Mouse (Mus musculus) cortical plate, adult 2 months (tissue): ENCODE results near the gene Serinc3. TPM values are rescaled to one million over a fixed set of nuclear protein-coding genes. Genes with fewer than 3 reads are reported as not detected.
A peak's percentile ranks its signal among the peaks of the same experiment; 100 is the strongest.
"Not testable (repeated sequence)": the region's sequence is repeated elsewhere in the genome, so short reads cannot be mapped to it uniquely, and the experiment has no call there.

Source experiments
- H3K27ac ChIP-seq: fragments of 200-500 bp; 2 replicates; pipeline ENCODE4 v1.5.1; 2012; ENCODE audit warnings: low read length, control low read depth, inconsistent platforms; ENCODE audit not compliant: insufficient read depth
- H3K4me1 ChIP-seq: fragments of 200-500 bp; 2 replicates; pipeline ENCODE4 v1.6.1; 2011; ENCODE audit warnings: low read length; ENCODE audit not compliant: control insufficient read depth, insufficient read depth
- H3K4me3 ChIP-seq: fragments of 200-500 bp; 2 replicates; pipeline ENCODE4 v1.5.1; 2011; ENCODE audit warnings: mild to moderate bottlenecking, low read length, control low read depth; ENCODE audit not compliant: insufficient read depth
- CTCF ChIP-seq: fragments of 200-500 bp; IDR thresholded peaks from 2 replicates; pipeline ENCODE4 v1.5.1; 2011; ENCODE audit warnings: mild to moderate bottlenecking, control low read depth, low read length; ENCODE audit not compliant: insufficient read depth; ENCODE audit errors: extremely low read depth
- POLR2A ChIP-seq: fragments of 200-500 bp; IDR thresholded peaks from 2 replicates; pipeline ENCODE4 v1.6.1; 2011; ENCODE audit warnings: mild to moderate bottlenecking, low read length, control low read depth; ENCODE audit not compliant: insufficient read depth; ENCODE audit errors: extremely low read depth
- polyA plus RNA-seq: library from polyadenylated mRNA; depleted of rRNA; stranded (reverse); fragments of >200 nt; gene quantifications from 2 replicates; pipeline ENCODE4 v1.2.3, GENCODE M21; 2012; rRNA removed

The Serinc3 gene
- polyA plus RNA-seq, result 209 and 210 TPM in 2 replicates

DNA sequence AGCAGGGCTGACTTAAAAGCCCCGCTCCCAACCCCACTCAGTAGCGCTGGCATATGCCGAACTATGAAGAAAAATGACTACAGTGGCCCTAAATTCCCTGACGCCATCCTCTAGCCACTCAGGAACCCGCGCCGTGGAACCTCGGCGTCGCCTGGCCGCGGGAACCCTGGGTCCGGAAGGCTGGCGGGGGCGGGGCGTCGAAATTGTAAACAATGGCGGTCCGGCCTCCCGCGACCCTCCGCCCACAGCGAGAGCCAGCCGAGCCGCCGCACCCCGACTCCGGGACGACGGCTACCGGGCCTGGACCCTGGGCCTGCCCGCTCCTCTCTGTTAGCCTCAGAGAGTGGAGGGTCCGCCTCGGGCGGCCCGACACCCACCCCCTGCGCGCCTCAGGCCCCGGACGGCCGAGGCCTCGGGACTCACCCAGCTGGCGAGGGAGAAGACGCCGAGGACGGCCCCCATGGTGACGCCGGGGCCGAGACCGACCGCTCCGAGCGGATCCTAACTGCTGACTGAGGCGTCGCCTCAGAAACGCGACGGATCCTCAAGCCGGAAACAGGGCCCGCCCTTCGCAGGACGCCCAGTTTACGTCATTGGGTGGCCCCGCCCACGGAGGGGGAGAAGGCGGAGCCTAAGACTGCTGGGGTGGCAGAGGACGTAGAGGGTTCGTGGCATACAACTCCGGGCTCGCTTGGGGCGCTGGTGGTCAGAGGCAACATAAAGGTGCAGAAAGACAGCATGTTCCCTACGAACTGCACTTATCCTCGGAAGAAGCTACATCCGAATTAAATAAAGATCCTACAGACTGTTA lies at the start of gene Serinc3:
TSS of gene Serinc3 (minus strand) at position 557 of the 811 bp plus-strand sequence.
- H3K4me3 ChIP-seq, result peak within 1 kb of the TSS; percentile 91
- TF ChIP-seq POLR2A (peak; percentile 99), CTCF (no peak)
- H3K27ac ChIP-seq, result peak within 1 kb of the TSS; percentile 98
- peaks cover 5% of the 10 kb centered on the region; the same call in 1 of the 2 replicates for H3K4me1 ChIP-seq

DNA sequence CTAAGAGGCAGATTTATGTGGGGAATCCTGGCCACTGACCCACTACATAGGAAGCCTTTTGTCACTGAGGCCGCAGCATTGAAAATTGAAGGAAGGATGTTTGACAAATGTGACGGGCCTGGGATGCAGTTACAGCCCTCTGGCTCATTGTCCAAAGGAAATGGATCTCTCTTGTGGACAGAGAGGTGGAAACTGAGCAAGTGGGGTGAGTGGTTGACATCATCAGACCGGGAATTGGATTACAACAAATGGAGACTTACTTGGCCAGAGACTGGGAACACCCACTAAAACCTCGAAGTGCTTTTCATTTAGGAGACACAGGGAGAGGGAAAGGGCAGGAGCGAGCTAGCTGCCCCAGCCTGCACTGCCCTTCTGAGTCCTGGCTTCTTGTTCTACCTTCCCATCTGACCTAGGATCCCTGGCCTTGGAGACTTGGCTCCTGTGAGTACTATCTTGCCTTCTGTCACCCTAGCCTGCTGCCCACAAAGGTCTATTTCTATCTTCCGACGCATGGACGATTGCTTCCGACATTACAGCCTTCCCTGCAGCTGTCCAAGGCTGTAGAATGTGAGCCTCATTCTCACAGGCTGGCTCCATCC lies 48.9 kb upstream of the Serinc3 start:
- Histone ChIP-seq H3K4me3 (no peak overlapping the region), H3K27ac (peak overlapping the region; percentile 52)

DNA sequence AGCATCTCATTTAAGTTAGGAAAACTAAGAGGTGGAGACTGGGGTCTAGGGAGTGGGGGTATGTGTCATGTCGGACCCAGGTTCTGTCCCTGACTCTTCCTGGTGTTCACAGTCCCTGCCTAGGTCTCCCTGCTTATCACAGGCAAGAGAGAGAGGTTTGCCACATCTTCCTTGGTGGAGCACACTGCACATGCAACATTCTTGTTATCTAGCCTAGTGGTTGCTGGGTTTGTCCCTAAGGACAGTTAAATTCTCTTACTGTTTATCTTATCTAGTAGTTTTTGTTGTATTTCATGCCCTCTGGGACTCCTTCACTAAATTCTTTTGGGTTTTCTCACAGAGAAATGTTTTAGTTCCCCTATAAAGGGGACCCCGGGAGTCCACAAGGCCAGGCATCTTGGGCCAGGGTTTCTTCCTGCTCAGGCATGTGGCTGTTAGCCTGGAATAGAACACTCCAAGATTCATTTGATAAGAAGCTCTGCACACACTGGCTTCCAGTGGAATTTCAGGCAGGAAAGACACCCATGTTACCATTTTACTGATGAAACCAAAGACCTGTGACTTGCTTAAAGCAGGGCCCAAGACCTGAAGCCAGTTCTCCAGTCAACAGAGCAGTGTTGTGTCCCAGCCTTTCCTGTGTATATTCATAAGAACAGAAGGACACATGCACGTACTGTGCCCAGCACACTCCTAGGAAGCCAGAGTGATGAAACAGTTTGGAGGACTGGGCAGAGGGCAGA lies 48.1 kb upstream of the Serinc3 start:
- Histone ChIP-seq H3K4me1 (peaks cover 18% of the 10 kb centered on the region), H3K27ac (peak overlapping the region; percentile 52), H3K4me3 (no peak overlapping the region)
- TF ChIP-seq POLR2A, result no peak

More for the DNA sequence above, 48.9 kb upstream of the Serinc3 start:
- TF ChIP-seq POLR2A (no peak), CTCF (no peak)
- H3K4me1 ChIP-seq, result peaks cover 21% of the 10 kb centered on the region

DNA sequence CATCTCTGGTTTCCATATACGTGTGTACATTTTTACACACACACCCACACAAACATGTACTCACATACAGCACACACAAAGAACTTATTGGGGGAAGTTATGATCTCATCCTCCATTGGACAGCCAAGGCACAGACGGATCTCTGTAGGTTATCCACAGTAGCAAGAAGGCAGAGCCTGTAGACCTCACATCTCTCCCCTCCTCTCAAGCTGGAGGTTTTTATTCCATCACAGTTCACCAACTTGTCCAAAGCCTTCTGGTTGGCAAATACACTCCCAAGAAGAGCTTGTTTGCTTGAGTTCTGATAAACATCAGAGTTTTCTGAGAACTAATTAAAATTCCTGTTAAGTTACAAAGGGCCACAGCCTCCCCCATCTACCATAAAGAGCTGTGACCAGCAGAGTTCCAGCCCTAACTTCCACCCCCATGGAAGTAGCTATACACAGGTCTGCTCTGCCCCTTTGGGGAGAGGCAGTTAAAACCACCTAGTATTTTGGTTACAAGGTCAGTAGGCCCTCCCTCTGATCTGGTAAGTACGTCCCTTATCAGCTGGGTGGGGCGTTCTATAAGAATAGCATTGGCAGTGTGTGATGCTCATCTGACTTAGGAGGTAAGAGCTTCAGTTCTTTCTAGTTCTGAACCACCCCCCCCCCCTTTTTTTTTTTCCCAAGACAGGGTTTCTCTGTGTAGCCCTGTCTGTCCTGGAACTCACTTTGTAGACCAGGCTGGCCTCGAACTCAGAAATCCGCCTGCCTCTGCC lies 47.1 kb upstream of the Serinc3 start:
- Histone ChIP-seq H3K27ac (no peak overlapping the region), H3K4me1 (peaks cover 15% of the 10 kb centered on the region), H3K4me3 (no peak overlapping the region)
- TF ChIP-seq CTCF (no peak), POLR2A (no peak)

DNA sequence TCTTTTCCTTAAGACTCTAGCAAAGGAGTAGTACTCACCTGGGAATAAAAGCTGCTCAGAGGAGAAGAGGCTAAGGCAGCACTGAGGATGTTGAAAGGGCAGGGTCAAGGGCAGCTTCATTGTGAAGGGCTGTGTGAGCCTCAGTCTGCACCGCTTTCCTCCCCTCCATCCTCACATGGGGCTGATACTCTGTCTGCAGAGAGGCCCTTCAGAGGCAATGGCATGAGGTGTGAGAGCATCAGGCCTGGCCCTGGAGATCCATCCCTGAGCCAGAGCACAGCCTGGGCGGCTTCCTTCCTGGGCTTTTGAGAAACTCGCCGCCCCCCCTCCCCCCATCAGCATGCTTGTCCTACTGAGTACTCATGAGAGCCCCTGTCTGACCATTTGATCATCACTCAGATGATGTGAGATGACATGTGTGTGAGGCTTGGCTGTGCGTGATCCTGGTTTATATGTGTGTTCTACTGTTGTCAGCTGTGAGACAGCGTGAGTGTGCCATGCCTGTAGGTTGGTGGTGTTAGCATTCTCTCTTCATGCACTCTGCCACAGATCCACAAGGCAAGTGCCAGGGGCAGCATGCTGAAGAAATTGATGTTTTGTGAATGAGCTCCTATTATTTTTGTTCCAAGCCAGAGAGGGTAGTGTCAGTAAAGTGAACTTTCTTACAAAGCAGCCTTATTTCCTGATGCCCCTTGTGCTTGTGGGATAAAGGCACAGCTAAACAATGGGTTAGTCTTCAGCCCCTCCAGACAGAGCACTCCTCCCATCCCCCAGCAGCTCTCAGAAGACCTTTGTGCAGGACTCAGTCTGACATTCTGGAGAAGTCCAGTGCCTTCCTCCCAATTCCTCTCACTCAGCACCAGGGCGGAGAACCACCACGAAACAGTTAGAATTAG lies 45.7 kb upstream of the Serinc3 start:
- TF ChIP-seq CTCF, result no peak
- peak overlapping the region; percentile 34 for H3K27ac ChIP-seq
- H3K4me3 ChIP-seq, result no peak overlapping the region
- H3K4me1 ChIP-seq, result peaks cover 23% of the 10 kb centered on the region

DNA sequence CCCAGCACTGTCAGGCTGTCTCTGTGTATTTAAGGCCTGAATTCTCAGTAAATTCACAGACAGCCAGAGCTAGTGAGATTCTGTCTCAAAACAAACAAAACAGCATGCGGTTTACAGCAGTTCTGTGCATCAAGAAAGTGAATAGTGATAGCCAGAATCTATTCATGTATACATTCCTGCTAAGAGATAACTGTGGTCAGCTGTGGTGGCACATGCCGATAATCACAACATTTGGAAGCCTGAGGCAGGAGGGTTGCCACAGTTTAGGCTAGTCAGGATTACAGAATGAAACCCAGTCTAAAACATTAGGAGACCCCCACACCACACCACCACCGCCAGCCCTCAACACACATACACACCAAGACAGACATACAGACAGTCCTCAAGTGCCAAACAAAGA lies 44.8 kb upstream of the Serinc3 start:
- H3K4me1 ChIP-seq, result peaks cover 28% of the 10 kb centered on the region
- TF ChIP-seq POLR2A, result no peak
- no peak for TF ChIP-seq CTCF
- H3K27ac ChIP-seq, result peak overlapping the region; percentile 31; the same call in 1 of the 2 replicates
- no peak overlapping the region for H3K4me3 ChIP-seq

DNA sequence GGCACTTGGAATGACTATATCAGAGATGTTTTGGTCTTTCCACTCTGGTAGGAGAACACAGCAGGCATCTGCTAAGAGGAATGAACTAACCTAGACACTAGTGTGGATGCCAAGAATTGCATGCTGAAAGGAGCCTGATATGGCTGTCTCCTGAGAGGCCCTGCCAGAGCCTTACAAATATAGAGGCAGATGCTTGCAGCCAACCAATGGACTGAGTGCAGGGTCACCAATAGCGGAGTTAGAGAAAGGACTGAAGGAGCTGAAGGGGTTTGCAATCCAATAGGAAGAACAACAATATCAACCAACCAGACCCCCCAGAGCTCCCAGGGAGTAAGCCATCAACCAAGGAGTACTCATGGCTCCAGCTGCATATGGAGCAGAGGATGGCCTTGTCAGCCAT lies 43.4 kb upstream of the Serinc3 start:
- peaks cover 27% of the 10 kb centered on the region for H3K4me1 ChIP-seq
- not testable (repeated sequence) for H3K27ac ChIP-seq, H3K4me3 ChIP-seq

DNA sequence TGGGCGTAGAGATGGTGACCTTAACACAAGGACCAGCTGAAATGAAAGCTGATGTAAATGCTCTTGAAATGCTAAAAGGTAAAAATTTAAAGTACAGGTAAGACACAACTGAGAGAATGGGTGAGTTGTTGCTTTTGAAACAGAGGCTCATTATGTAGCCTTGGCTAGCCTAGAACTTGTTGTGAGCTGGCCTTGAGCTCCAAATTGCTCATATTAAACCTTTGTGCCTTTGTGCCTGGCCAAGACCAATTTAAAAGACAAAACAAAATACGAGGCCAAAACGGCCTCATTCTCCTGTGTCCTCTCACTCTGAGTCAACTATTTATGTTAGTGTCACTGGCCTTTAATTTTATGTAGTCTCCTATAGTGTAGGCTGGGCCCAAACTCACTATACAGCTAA lies 42.0 kb upstream of the Serinc3 start:
- H3K27ac ChIP-seq, result no peak overlapping the region
- TF ChIP-seq CTCF (no peak), POLR2A (no peak)
- peaks cover 28% of the 10 kb centered on the region for H3K4me1 ChIP-seq
- no peak overlapping the region for H3K4me3 ChIP-seq

DNA sequence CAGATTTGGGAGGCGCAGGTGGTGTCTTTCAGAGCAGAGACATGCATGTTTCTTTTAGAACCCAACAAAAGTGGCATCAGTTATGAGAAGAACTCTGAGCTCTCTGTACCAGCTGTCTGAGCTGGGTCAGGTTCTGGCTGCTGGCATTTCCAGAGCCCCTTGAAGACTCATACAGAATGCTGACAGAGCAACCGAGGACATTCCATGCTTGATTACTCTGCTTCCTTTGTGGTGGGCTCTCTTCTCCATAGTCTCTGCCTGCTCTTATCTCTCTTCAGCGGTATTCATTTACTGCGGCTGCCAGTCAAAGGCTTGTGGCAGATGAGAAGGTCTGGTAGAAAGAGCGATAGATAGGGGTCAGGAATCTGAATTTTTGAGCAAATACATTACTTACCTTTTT lies 41.3 kb upstream of the Serinc3 start:
- no peak overlapping the region for H3K4me3 ChIP-seq
- TF ChIP-seq POLR2A (no peak), CTCF (no peak)
- peak overlapping the region; percentile 72 for H3K27ac ChIP-seq
- H3K4me1 ChIP-seq, result peaks cover 30% of the 10 kb centered on the region
